Mouse (Mus musculus) small intestine, adult 2 months (tissue): ENCODE data around the gene Dctn5.

ENCODE experiments used
- CTCF ChIP-seq: fragments of 200-500 bp; IDR thresholded peaks from 2 replicates; pipeline ENCODE4 v1.5.1; 2012; ENCODE audit warnings: low read depth, mild to moderate bottlenecking, control low read depth, inconsistent platforms, low read length, moderate library complexity, mixed read lengths; ENCODE audit not compliant: insufficient replicate concordance, insufficient read length; ENCODE audit errors: extremely low read depth
- POLR2A ChIP-seq: fragments of 200-500 bp; IDR thresholded peaks from 2 replicates; pipeline ENCODE4 v1.6.1; 2012; ENCODE audit warnings: low read depth, mild to moderate bottlenecking, control low read depth, inconsistent platforms, low read length, moderate library complexity

DNA sequence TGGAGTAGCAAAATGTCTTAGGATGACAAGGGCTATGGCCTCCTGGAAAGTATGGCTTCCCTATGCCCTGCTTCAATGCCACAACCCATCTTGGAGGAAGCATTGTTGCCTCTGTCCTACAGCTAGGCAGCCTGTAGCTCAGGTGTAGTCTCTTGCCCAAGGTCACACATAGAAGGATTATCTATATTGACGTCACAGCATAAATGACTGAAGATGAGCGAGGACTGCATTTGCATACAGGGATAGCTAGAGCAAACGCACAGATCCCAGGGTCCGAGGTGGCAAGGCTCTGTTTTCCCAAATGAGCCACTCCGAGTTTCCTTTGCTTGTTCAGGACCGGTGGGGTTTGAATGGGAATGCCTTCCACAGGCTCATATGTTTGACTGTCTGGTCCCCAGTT, 37.9 kb downstream of the Dctn5 start:
- TF ChIP-seq CTCF, result no peak
- TF ChIP-seq POLR2A, result no peak
